Mouse (Mus musculus) lung, embryonic 15.5 days (tissue): ENCODE data around the gene 4930438A08Rik. TPM values are rescaled to one million over a fixed set of nuclear protein-coding genes. Genes with fewer than 3 reads are reported as not detected.

ENCODE experiments used
- ATAC-seq: fragments of 200-750 bp; cut with Nextera tagmentation; 2 replicates; pipeline ENCODE4 v1.8.0; 2017; ENCODE audit warnings: moderate number of reproducible peaks, borderline replicate concordance; ENCODE audit not compliant: low FRiP score, low TSS enrichment; ENCODE audit errors: extremely low read depth
- H3K27ac ChIP-seq: fragments of 300-500 bp; sonication (generic); 2 replicates; pipeline ENCODE4 v1.5.1; 2015; ENCODE audit warnings: moderate library complexity, mild to moderate bottlenecking, inconsistent platforms
- H3K27me3 ChIP-seq: fragments of 300-500 bp; sonication (generic); 2 replicates; pipeline ENCODE4 v1.6.1; 2015; ENCODE audit warnings: inconsistent platforms
- H3K36me3 ChIP-seq: fragments of 300-500 bp; sonication (generic); 2 replicates; pipeline ENCODE4 v1.6.1; 2015; ENCODE audit warnings: inconsistent platforms
- H3K4me1 ChIP-seq: fragments of 300-500 bp; sonication (generic); 2 replicates; pipeline ENCODE4 v1.6.1; 2015; ENCODE audit warnings: inconsistent platforms
- H3K4me2 ChIP-seq: fragments of 300-500 bp; sonication (generic); 2 replicates; pipeline ENCODE4 v1.6.1; 2015; ENCODE audit warnings: inconsistent platforms, mild to moderate bottlenecking, moderate library complexity
- H3K4me3 ChIP-seq: fragments of 300-500 bp; sonication (generic); 2 replicates; pipeline ENCODE4 v1.5.1; 2015; ENCODE audit warnings: mild to moderate bottlenecking, inconsistent platforms
- H3K9ac ChIP-seq: fragments of 300-500 bp; sonication (generic); 2 replicates; pipeline ENCODE4 v1.6.1; 2015; ENCODE audit warnings: inconsistent platforms
- H3K9me3 ChIP-seq: fragments of 300-500 bp; sonication (generic); 2 replicates; pipeline ENCODE4 v1.6.1; 2016; ENCODE audit warnings: inconsistent platforms
- WGBS: fragments of 180-500 bp; shearing (Covaris S2); methylation state at CpG from one replicate; pipeline ENCODE4 v1.1.7; 2015; 5-methylcytosine and 5-hydroxymethylcytosine counted together
- polyA plus RNA-seq: library from polyadenylated mRNA; unstranded; fragments of >200 nt; fragmentation: Nextera tagmentation; extraction: Ambion mirVana; gene quantifications from 2 replicates; pipeline ENCODE4 v1.2.1, GENCODE M21; 2015

Gene 4930438A08Rik
- polyA plus RNA-seq, 1 experiment from 2014 or later, result 0.06 TPM

DNA sequence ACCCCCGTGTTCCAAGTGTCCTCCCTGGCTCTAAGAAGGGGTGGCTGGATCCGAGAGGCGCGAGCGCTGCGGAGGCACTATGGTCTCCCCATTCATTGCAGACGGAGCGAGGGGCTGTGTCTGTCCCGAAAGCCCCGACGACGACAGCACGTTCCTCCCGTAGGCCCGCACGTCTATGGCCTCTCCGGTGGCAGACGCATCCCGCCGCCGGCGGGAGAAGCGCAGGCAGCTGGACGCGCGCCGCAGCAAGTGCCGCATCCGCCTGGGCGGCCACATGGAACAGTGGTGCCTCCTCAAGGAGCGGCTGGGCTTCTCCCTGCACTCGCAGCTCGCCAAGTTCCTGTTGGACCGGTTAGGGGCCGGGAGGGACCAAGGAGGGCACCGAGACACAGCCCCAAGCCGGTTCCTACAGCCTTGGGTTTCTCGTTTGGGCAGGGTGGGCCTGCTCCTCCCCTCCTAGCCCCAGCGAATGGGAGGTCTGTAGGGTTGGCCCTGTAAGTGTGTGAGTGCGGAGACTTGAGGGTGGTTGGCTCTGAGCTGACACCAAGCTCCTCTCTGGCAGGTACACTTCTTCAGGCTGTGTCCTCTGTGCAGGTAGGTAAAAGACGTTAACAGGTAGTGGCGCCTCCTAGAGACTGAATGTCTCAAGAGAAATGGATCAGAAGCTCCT lies 32.9 kb downstream of the 4930438A08Rik start:
- Histone ChIP-seq H3K4me3 (peak overlapping the region; percentile 57), H3K4me2 (peak overlapping the region; percentile 95), H3K27ac (peak overlapping the region; percentile 84)

DNA sequence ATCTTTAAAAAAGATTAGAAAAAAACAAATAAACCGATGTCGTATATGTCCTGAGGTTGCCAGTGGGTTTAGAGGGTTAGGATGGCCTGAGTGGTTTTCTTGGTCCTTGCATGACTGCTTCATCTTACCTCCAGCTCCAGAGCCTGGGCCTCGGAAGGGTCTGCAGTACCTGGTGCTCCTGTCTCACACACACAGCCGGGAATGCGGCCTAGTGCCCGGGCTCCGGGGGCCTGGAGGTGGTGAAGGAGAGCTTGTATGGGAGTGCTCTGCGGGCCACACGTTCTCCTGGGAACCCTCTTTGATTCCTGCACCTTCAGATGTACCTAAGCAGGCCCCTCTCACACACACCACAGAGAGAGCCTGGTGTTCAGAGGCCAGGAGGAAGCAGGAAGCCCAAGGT lies 34.1 kb downstream of the 4930438A08Rik start:
- WGBS, result 96% methylated on average over 9 of the region's 9 CpGs
- Histone ChIP-seq H3K9ac (no peak overlapping the region), H3K27me3 (no peaks in the 10 kb centered on the region), H3K4me2 (no peak overlapping the region), H3K27ac (no peak overlapping the region), H3K9me3 (no peaks in the 10 kb centered on the region), H3K4me1 (peaks cover 20% of the 10 kb centered on the region), H3K4me3 (no peak overlapping the region), H3K36me3 (no peaks in the 10 kb centered on the region)
- ATAC-seq, result no peak

More for the DNA sequence above, 32.9 kb downstream of the 4930438A08Rik start:
- H3K9me3 ChIP-seq, result no peaks in the 10 kb centered on the region
- WGBS, result under 1% methylated on average over 42 of the region's 42 CpGs
- ATAC-seq, result peak; percentile 76
- no peaks in the 10 kb centered on the region for H3K27me3 ChIP-seq
- no peaks in the 10 kb centered on the region for H3K36me3 ChIP-seq
- peak overlapping the region; percentile 51 for H3K9ac ChIP-seq
- peaks cover 22% of the 10 kb centered on the region for H3K4me1 ChIP-seq

DNA sequence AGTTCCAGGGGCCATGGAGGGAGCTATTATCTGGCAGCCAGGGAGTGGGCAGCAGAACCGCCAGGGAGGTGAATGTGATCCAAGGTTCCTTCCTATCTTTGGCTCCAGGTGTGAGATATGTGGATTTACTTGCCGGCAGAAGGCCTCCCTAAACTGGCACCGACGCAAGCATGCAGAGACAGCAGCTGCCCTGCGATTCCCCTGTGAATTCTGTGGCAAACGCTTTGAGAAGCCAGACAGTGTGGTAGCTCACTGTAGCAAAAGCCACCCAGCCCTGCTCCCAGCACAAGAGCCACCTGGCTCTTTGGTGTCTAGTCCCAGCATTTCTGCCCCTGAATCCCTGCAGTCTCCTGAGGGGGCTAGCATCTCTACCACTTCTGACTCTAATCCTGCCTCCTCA lies 39.5 kb downstream of the 4930438A08Rik start:
- WGBS, result 84% methylated on average over 6 of the region's 6 CpGs
- ATAC-seq, result no peak
- Histone ChIP-seq H3K4me3 (no peak overlapping the region), H3K27me3 (no peaks in the 10 kb centered on the region), H3K36me3 (peaks cover 38% of the 10 kb centered on the region), H3K9me3 (no peaks in the 10 kb centered on the region), H3K9ac (no peak overlapping the region), H3K27ac (no peak overlapping the region), H3K4me1 (no peaks in the 10 kb centered on the region), H3K4me2 (no peak overlapping the region)

DNA sequence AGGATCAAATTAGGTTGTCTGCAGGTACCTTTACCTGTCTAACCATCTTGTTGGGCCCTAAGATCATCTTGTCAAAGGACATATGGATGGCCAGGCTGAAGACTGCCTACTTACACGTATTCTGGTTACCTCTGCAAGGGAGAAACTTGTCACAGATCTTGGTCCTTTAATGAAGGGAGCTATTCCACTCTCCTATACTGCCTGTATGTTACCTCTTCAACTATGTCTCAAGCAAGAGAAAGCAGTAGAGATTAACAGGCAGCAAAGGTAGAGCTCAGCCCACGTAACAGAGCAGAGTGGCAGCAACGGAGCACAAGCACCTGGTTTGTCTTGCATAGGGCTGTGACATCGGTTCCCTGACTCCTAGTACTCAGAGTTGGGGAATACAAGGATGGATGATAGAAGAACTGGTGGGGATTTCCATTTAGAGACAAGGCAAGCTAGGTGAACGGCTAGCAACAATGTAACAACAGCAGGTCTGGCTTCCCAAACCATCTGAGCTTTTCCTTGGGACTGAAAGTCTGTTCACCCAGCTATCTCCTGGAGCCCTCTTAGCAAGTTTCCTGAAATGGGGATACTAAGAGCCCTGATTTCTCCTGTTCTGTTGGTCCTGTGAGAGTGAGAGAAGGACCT lies 41.1 kb downstream of the 4930438A08Rik start:
- H3K36me3 ChIP-seq, result peaks cover 44% of the 10 kb centered on the region
- WGBS, result 93% methylated on average over 5 of the region's 5 CpGs

DNA sequence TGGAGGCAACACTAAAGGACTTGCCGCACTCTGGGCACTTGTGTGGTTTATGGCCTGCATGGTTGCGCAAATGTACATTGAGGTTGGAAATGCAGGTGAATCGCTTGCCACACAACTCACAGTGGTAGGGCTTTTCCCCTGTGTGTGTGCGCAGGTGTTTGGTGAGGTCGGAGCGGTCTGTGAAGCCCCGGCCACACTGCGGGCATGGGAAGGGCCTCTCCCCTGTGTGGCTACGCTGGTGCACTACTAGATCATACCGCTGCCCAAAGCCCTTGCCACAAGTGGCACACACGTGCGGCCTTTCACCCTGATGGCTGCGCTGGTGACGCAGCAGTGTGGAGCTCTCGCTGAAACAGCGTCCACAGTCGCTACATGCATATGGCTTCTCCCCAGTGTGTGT lies 41.7 kb downstream of the 4930438A08Rik start:
- 0 out of 2 replicates have a peak, but pooled peaks have one; percentile 19 for ATAC-seq
- Histone ChIP-seq H3K36me3 (peaks cover 45% of the 10 kb centered on the region), H3K27ac (no peak overlapping the region)

More for the DNA sequence above, 41.1 kb downstream of the 4930438A08Rik start:
- Histone ChIP-seq H3K4me2 (no peak overlapping the region), H3K27ac (no peak overlapping the region), H3K4me1 (no peaks in the 10 kb centered on the region), H3K9me3 (no peaks in the 10 kb centered on the region), H3K27me3 (no peaks in the 10 kb centered on the region), H3K9ac (no peak overlapping the region), H3K4me3 (no peak overlapping the region)
- ATAC-seq, result no peak

DNA sequence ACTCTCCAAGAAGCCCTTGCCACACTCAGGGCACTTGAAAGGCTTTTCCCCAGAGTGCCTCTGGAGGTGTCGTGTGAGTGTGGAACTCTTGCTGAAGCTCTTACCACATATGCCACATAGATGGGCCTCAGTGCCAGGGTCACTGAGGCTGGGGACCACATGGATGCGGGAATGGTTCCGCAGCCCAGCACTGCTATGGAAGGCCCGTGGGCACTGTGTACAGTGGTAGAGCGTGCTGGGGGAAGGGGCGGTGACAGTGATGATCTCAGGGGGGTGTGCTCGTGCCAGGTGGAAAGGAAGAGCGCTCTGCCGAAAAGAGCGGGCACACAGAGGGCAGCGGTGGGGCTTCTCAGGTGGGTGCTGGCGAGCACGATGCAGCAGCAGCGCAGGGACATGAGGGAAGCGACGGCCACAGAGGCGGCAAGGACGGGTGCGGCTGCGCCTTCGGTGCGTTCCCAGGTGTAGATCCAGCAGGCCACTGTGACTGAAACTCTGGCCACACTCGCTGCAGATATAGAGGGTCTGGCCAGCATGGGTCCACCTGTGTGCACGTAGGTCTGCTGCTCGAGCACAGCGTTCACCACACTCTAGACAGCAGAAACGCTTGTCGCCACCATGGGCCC lies 42.3 kb downstream of the 4930438A08Rik start:
- H3K9ac ChIP-seq, result no peak overlapping the region
- no peaks in the 10 kb centered on the region for H3K9me3 ChIP-seq
- WGBS, result 69% methylated on average over 28 of the region's 28 CpGs
- ATAC-seq, result 0 out of 2 replicates have a peak, but pooled peaks have one; percentile 23
- H3K27ac ChIP-seq, result no peak overlapping the region
- peaks cover 45% of the 10 kb centered on the region for H3K36me3 ChIP-seq
- H3K4me1 ChIP-seq, result 0 out of 2 replicates have a peak, but pooled peaks cover 2% of the 10 kb centered on the region
- H3K4me3 ChIP-seq, result no peak overlapping the region
- no peak overlapping the region for H3K4me2 ChIP-seq
- no peaks in the 10 kb centered on the region for H3K27me3 ChIP-seq

More for the DNA sequence above, 41.7 kb downstream of the 4930438A08Rik start:
- no peaks in the 10 kb centered on the region for H3K9me3 ChIP-seq
- H3K27me3 ChIP-seq, result no peaks in the 10 kb centered on the region
- H3K9ac ChIP-seq, result no peak overlapping the region
- H3K4me1 ChIP-seq, result no peaks in the 10 kb centered on the region
- WGBS, result 73% methylated on average over 17 of the region's 17 CpGs
- H3K4me2 ChIP-seq, result no peak overlapping the region
- H3K4me3 ChIP-seq, result no peak overlapping the region

DNA sequence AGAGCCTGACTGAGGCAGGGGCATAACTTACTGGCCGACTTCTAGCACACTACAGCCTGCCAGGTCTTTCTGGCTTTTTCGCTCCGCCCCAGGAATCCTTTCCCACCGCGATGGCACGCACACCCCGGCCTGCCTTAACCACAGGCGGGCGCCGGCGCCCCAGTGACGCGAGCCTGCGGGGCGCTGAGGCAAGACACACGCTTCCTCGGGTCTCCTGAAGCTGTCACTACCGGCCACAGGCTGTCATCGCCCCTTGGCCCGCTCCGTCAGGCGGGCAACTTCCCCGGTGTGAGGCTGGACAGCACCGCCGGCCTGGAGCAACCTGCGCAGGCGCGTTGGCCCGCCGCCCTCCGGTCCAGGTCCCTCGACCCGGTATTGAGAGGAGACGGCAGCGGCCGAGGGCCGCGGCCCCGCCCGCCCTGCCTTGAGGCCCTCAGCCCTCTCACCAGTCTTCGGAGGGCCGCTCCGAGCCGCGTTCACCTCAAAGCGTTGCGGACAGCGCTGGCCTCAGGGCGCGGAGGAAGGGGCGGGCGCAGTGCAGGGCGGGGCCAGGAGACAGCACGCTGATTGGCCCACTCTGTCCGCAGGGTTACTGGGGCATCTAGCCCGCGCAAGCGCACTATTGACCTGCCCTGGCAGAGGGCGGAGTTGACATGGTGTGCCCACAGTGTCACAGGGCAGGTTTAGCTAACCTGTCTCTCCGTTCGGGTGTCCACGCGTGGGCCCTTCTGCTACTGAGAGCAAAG lies 48.4 kb downstream of the 4930438A08Rik start:
- ATAC-seq, result peak; percentile 99
- H3K27me3 ChIP-seq, result no peaks in the 10 kb centered on the region
- H3K4me2 ChIP-seq, result peak overlapping the region; percentile 93
- H3K27ac ChIP-seq, result peak overlapping the region; percentile 98
- WGBS, result under 1% methylated on average over 61 of the region's 63 CpGs
- no peaks in the 10 kb centered on the region for H3K9me3 ChIP-seq
- peaks cover 15% of the 10 kb centered on the region for H3K4me1 ChIP-seq
- H3K9ac ChIP-seq, result peak overlapping the region; percentile 83
- H3K4me3 ChIP-seq, result peak overlapping the region; percentile 74
- H3K36me3 ChIP-seq, result peaks cover 26% of the 10 kb centered on the region

DNA sequence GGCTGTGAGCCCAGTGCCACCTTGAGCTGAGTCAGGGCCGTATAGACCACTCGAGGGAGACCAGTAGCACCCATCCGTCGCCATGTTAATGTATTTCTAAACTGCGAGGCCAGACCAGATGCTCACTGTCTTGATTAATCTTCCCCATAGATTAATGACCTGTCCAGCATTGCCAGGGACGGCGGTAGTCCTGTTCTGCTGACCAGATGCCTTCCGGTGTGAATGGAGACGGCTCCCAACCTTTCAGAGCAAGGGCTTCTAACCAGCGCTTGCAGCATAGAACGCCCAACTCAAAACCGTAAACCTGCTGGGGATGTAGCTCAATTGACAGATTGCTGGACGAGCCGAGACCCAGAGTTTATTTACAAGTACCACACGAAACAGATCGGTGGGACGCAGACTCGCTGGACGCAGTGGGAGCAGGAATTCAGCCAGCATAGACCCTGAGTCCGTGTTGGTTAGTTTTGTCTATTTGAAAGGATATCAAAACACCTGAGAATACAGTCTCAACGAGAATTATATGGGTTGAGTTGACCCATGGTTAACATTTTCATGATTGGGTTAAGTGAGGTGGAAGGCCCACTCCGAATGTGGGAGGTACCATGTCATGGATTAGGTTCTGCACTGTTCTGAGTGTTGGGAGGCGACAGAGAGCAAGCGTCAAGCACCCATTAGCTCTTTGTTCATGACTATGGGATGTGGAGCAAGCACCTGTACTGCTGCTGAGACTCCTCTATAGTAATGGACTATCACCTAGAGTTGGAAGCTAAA lies 49.2 kb downstream of the 4930438A08Rik start:
- ATAC-seq, result no peak
- Histone ChIP-seq H3K9ac (peak overlapping the region; percentile 83), H3K27me3 (no peaks in the 10 kb centered on the region), H3K4me2 (peak overlapping the region; percentile 93), H3K4me1 (peaks cover 18% of the 10 kb centered on the region), H3K4me3 (peak overlapping the region; percentile 74), H3K9me3 (no peaks in the 10 kb centered on the region), H3K27ac (peak overlapping the region; percentile 98), H3K36me3 (peaks cover 24% of the 10 kb centered on the region)
- WGBS, result 8% methylated on average over 24 of the region's 24 CpGs

DNA sequence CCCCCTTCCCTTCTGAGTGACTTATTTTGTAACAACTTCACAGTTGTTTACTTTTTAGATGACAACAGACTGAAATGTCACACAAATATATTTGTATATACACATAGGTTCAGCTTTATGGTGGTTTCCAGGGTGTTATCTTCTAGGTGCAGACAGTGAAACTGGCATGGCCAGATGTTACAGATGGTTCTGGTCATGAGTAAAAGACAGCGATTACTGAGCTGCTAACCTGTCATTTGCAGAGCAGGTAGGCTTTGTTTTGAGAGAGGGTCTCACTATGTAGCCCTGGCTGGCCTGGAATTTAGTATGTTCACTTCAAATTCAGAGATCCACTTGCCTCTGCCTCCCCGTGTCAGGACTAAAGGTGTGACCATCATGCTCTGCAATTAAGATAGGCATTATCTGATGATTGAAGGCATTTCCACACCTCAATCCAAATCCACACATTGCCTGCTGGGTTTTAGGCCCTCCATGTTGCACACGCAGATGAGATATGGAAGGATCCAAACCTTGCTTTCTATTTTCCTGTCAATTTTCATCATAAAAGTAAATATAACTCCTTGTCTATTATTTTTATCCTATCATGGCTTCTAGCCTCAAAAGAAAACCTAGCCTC lies 50.1 kb downstream of the 4930438A08Rik start:
- H3K27me3 ChIP-seq, result no peaks in the 10 kb centered on the region
- H3K4me3 ChIP-seq, result no peak overlapping the region
- no peak for ATAC-seq
- peaks cover 26% of the 10 kb centered on the region for H3K4me1 ChIP-seq
- H3K4me2 ChIP-seq, result no peak overlapping the region
- H3K27ac ChIP-seq, result no peak overlapping the region
- WGBS, result 85% methylated on average over 3 of the region's 3 CpGs
- no peak overlapping the region for H3K9ac ChIP-seq
- H3K9me3 ChIP-seq, result no peaks in the 10 kb centered on the region
- H3K36me3 ChIP-seq, result peaks cover 18% of the 10 kb centered on the region

DNA sequence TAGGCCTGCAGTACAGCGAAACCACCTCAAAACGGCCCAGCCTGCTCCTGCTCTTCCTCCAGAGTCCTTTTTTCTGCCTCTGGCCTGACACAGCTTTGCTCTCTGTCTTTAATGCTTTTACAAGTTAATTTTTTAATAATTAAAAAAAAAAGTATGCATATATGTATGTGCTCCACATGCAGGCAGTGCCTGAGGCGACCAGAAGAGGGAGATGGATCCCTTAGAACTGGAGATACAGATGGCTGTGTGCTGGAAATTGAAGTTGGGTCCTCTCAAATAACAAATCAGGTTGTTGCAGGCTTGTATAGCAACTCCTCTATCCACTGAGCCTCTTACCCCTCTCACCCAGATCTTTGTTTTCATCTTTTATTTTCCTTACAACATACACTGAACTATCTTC lies 52.2 kb downstream of the 4930438A08Rik start:
- Histone ChIP-seq H3K27ac (no peak overlapping the region), H3K27me3 (no peaks in the 10 kb centered on the region), H3K4me2 (no peak overlapping the region), H3K4me1 (peaks cover 33% of the 10 kb centered on the region), H3K9ac (no peak overlapping the region), H3K9me3 (no peaks in the 10 kb centered on the region), H3K4me3 (no peak overlapping the region), H3K36me3 (peaks cover 13% of the 10 kb centered on the region)
- ATAC-seq, result no peak
- 98% methylated on average over 3 of the region's 3 CpGs for WGBS

DNA sequence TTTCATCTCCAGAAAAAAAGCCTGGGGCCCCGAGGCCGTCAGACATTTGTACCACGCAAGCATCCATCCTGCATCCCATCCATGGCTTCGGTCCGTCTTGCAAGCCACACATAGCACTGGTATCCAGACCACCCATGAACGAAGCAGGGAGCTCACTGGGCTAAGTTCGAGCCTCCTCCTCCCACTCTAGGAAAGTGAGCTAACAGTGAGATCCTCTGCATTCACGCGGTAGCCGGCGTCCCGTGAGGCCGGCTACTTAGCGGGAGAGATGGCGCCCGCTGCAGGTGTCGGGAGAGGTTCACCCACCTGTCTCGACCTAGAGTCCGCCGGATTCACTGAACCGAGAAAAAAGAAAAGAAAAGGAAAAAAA lies 55.3 kb downstream of the 4930438A08Rik start:
- WGBS, result under 1% methylated on average over 21 of the region's 21 CpGs
- H3K27ac ChIP-seq, result peak overlapping the region; percentile 70
- H3K36me3 ChIP-seq, result peaks cover 19% of the 10 kb centered on the region
- peak; percentile 16; the same call in 1 of the 2 replicates for ATAC-seq
- peak overlapping the region; percentile 93 for H3K9ac ChIP-seq
- H3K27me3 ChIP-seq, result no peaks in the 10 kb centered on the region
- H3K4me3 ChIP-seq, result peak overlapping the region; percentile 87
- H3K4me2 ChIP-seq, result peak overlapping the region; percentile 91
- H3K4me1 ChIP-seq, result peaks cover 29% of the 10 kb centered on the region
- H3K9me3 ChIP-seq, result no peaks in the 10 kb centered on the region
